Mouse (Mus musculus) liver, embryonic 14 days (tissue): Measurements from ENCODE around the gene Mpdz. TPM values are rescaled to one million over a fixed set of nuclear protein-coding genes. Genes with fewer than 3 reads are reported as not detected.

ENCODE experiments used
- polyA plus RNA-seq: library from polyadenylated mRNA; depleted of rRNA; stranded (reverse); fragments of >200 nt; gene quantifications from 2 replicates; pipeline ENCODE4 v1.2.3, GENCODE M21; 2012; rRNA removed

Gene Mpdz
- polyA plus RNA-seq: 3.0 and 3.5 TPM in 2 replicates

DNA sequence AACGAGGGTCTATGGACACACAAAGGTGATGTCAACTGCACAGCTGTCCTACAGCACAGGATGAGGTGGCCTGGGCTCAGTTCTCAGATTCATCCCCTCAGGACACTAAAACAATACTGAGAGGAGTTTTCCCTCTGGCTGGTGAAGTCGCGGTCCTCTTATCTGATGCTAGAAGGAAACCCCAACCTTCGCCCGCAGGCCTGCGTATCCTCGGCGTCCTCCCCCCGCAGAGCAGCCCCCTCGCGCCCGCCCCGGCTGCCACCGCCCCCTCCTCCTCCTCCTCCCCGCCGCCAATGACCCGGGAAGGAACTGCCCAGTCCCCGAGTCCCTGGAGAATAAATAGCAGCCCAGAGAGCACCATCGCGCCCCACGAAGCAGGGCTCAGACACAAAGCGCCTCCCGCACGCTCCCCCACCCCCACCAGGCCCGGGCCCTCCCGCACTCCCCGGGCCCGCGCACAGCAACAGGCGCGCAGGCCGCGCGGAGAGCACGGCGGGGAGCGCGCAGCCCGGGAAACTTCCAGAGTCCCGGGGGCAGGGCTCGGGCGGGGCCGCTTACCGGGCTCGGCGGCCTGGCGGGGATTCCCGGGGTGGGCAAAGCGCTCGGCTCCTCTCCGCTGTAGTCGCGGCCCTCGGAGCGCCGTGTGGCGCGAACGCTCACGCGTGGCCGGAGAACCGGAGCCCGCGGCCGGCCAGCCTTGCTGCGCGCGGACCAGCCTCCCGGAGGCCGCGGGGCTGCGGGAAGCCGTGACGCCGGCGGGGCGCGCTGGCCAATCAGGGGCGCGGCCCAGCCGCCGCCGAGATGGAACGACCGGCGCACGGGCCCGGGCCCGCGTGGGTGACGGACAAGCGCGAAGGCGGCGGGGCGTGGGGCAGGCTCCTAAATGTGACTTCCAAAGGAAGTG lies at the start of gene Mpdz:
Mpdz (minus strand) TSS at position 738 of the 904 bp plus-strand sequence.

